Mouse (Mus musculus) CH12.LX (cell line): ENCODE measurements at regions not wholly inside any gene's neighbourhood (a gene's known extent, or its start where the extent isn't known, plus 50 kb on each side); places are given as distances from the start of the nearest gene placed in this dataset.

Source experiments
- DNase-seq: peaks from one replicate; pipeline ENCODE4 v3.0.0-alpha.2; 2013; ENCODE audit errors: extremely low read depth
- H3K27ac ChIP-seq: 2 replicates; pipeline ENCODE4 v1.5.1; 2012; ENCODE audit warnings: low read depth, mild to moderate bottlenecking, control low read depth, moderate library complexity; ENCODE audit not compliant: insufficient read depth
- H3K27me3 ChIP-seq: replicated peaks from 2 replicates; pipeline ENCODE3; 2012; ENCODE audit warnings: inconsistent platforms
- H3K36me3 ChIP-seq, 2 experiments: replicated peaks in 1 of 2; 2 replicates each; pipeline versions ENCODE3 to v1.6.1; 2012; ENCODE audit warnings: inconsistent platforms in 1 of 2, low read length in 1 of 2, mild to moderate bottlenecking in 1 of 2, mixed read lengths in 1 of 2, moderate library complexity in 1 of 2; ENCODE audit not compliant: control insufficient read depth in 1 of 2, insufficient read depth in 1 of 2
- H3K4me1 ChIP-seq, 2 experiments: 2 replicates each; pipeline ENCODE4 v1.6.1; 2012; ENCODE audit warnings: inconsistent platforms in 1 of 2, moderate library complexity in 1 of 2; ENCODE audit not compliant: insufficient read depth in 2 of 2, control insufficient read depth in 1 of 2
- H3K4me2 ChIP-seq: 2 replicates; pipeline ENCODE4 v1.6.1; 2012; ENCODE audit warnings: low read depth, mild to moderate bottlenecking, control low read depth; ENCODE audit not compliant: poor library complexity, insufficient read depth, severe bottlenecking
- H3K4me3 ChIP-seq, 3 experiments: fragments of 150-350 bp in 1 of 3; sonication (generic) in 1 of 3; replicated peaks in 1 of 3; 2 replicates each; pipeline versions ENCODE3 to v1.5.1; 2011 to 2012; ENCODE audit warnings: low read depth in 2 of 3, low read length in 2 of 3, mild to moderate bottlenecking in 2 of 3, moderate library complexity in 2 of 3, control low read depth in 1 of 3, improper control_type of control experiment in 1 of 3, inconsistent platforms in 1 of 3, mixed read lengths in 1 of 3; ENCODE audit not compliant: poor library complexity in 1 of 3
- H3K79me2 ChIP-seq: replicated peaks from 2 replicates; pipeline ENCODE4 v1.6.1; 2012; ENCODE audit warnings: mild to moderate bottlenecking, moderate library complexity; ENCODE audit not compliant: control insufficient read depth, poor library complexity, insufficient read depth, severe bottlenecking; ENCODE audit errors: extremely low read depth
- H3K9ac ChIP-seq: 2 replicates; pipeline ENCODE4 v1.6.1; 2012; ENCODE audit warnings: low read depth, mild to moderate bottlenecking, control low read depth, moderate library complexity; ENCODE audit not compliant: insufficient read depth
- H3K9me3 ChIP-seq: replicated peaks from 2 replicates; pipeline ENCODE3; 2012; ENCODE audit warnings: low read length, inconsistent platforms, mixed read lengths
- CTCF ChIP-seq, 2 experiments: IDR thresholded peaks in 1 of 2; conservative IDR thresholded peaks in 1 of 2; 2 replicates each; pipeline ENCODE4 v1.5.1; 2011 to 2012; ENCODE audit warnings: low read depth in 2 of 2, low read length in 2 of 2, improper control_type of control experiment in 1 of 2, inconsistent platforms in 1 of 2, mild to moderate bottlenecking in 1 of 2, moderate library complexity in 1 of 2
- E2F4 ChIP-seq: IDR thresholded peaks from 2 replicates; pipeline ENCODE4 v1.6.1; 2011; ENCODE audit warnings: low read depth, low read length, improper control_type of control experiment; ENCODE audit not compliant: insufficient replicate concordance
- EP300 ChIP-seq: IDR thresholded peaks from 2 replicates; pipeline ENCODE4 v1.6.1; 2011; ENCODE audit warnings: low read length, improper control_type of control experiment
- JUN ChIP-seq: IDR thresholded peaks from 2 replicates; pipeline ENCODE4 v1.6.1; 2011; ENCODE audit warnings: low read depth, mild to moderate bottlenecking, low read length, improper control_type of control experiment, moderate library complexity; ENCODE audit not compliant: insufficient read depth
- JUND ChIP-seq: conservative IDR thresholded peaks from 2 replicates; pipeline ENCODE4 v1.6.1; 2011; ENCODE audit warnings: low read depth, low read length, improper control_type of control experiment
- MAZ ChIP-seq: IDR thresholded peaks from 2 replicates; pipeline ENCODE4 v1.6.1; 2012; ENCODE audit warnings: low read depth, mild to moderate bottlenecking, inconsistent platforms, low read length, improper control_type of control experiment, moderate library complexity
- MYC ChIP-seq: IDR thresholded peaks from 2 replicates; pipeline ENCODE4 v1.6.1; 2011; ENCODE audit warnings: low read depth, mild to moderate bottlenecking, improper control_type of control experiment, low read length
- NELFE ChIP-seq: IDR thresholded peaks from 2 replicates; pipeline ENCODE4 v1.6.1; 2011; ENCODE audit warnings: low read depth, low read length, improper control_type of control experiment
- NRF1 ChIP-seq: IDR thresholded peaks from 2 replicates; pipeline ENCODE4 v1.6.1; 2014; ENCODE audit warnings: low read depth, mild to moderate bottlenecking, inconsistent platforms, low read length, improper control_type of control experiment, moderate library complexity
- PAX5 ChIP-seq: IDR thresholded peaks from 2 replicates; pipeline ENCODE4 v1.6.1; 2012; ENCODE audit warnings: low read length, inconsistent platforms, mixed read lengths
- RCOR1 ChIP-seq: conservative IDR thresholded peaks from 2 replicates; pipeline ENCODE4 v1.6.1; 2012; ENCODE audit warnings: low read depth, mild to moderate bottlenecking, inconsistent platforms, low read length, improper control_type of control experiment
- SIN3A ChIP-seq: IDR thresholded peaks from 2 replicates; pipeline ENCODE4 v1.6.1; 2012; ENCODE audit warnings: low read length, improper control_type of control experiment, inconsistent platforms
- SMC3 ChIP-seq: IDR thresholded peaks from 2 replicates; pipeline ENCODE4 v1.6.1; 2011; ENCODE audit warnings: low read depth, low read length, improper control_type of control experiment
- UBTF ChIP-seq: IDR thresholded peaks from 2 replicates; pipeline ENCODE4 v1.6.1; 2012; ENCODE audit warnings: low read depth, mild to moderate bottlenecking, inconsistent platforms, low read length, improper control_type of control experiment, moderate library complexity
- USF1 ChIP-seq: IDR thresholded peaks from 2 replicates; pipeline ENCODE4 v1.6.1; 2014; ENCODE audit warnings: low read depth, mild to moderate bottlenecking, inconsistent platforms, low read length, improper control_type of control experiment
- USF2 ChIP-seq: conservative IDR thresholded peaks from 2 replicates; pipeline ENCODE4 v1.6.1; 2011; ENCODE audit warnings: low read depth, low read length, improper control_type of control experiment
- ZNF384 ChIP-seq: IDR thresholded peaks from 2 replicates; pipeline ENCODE4 v1.6.1; 2012; ENCODE audit warnings: low read depth, low read length, improper control_type of control experiment, inconsistent platforms
- dilution Hi-C: fragments of 300-500 bp; cut with MboI; formaldehyde crosslinking; loops from 2 replicates; pipeline ENCODE4 v1.14.3; 2020; ENCODE audit warnings: low sequenced_read_pairs; ENCODE audit not compliant: extremely low pct_unique_long_range_greater_than_20kb, extremely low pct_ligation_motif_present
- in situ Hi-C: fragments of 300-500 bp; cut with MboI; formaldehyde crosslinking; loops from 3 replicates; pipeline ENCODE4 v1.14.3; 2019; ENCODE audit warnings: low sequenced_read_pairs, low pct_ligation_motif_present, low pct_unique_long_range_greater_than_20kb, mixed read lengths

DNA sequence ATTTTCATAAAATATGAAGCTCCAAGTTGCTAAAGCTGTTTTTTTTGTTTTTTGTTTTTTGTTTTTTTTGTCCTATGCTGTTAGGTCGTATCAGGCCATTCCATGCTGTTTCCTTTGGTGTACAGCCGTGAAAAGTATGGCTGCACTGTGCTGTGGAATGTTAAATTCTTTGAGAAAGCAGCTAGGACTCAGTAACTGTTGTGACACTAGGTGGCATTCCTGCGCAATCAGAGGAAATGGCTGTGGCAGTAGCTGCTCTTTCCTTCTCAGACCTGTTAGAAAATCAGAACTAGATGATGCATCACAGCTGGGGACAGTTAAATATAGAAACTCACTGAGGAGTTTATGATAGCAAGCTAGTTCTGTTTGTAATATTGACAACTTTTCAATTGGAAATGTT is 541.9 kb downstream of the Cdh10 start:
- H3K9me3 ChIP-seq: peaks cover 29% of the 10 kb centered on the region
- in situ Hi-C loops: no loop called here

DNA sequence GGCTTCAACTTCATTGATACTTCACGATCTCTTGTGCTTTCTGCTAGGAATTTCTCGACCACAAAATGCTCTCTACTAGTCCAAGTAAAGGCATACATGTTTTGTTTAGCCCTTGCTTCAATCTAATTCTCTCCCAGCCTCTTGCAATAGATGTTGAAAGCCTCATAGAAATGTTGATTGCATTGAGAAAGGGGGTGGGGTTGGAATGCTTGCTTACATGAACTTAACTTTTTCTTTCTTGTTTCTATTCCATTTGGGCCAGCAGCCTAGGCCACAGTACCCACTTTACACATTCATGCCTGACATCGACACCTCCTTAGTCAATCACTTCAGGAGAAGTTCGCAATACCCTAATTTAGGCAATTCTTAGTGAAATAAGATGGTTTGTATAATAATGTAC is 571.2 kb downstream of the Cdh10 start:
- dilution Hi-C loops: no loop called here
- no peaks in the 10 kb centered on the region for H3K36me3 ChIP-seq
- no peak overlapping the region for H3K4me3 ChIP-seq
- TF ChIP-seq ZNF384 (no peak), EP300 (no peak), MYC (no peak), JUN (no peak), UBTF (no peak), PAX5 (no peak)
- H3K4me1 ChIP-seq: no peaks in the 10 kb centered on the region
- no peaks in the 10 kb centered on the region for H3K27me3 ChIP-seq
- H3K9me3 ChIP-seq: peaks cover 48% of the 10 kb centered on the region
- in situ Hi-C loops: no loop called here
- H3K27ac ChIP-seq: no peak overlapping the region
- no peaks in the 10 kb centered on the region for H3K79me2 ChIP-seq
- no peak for DNase-seq
- H3K9ac ChIP-seq: no peak overlapping the region
- no peak overlapping the region for H3K4me2 ChIP-seq

More for the DNA sequence above, 541.9 kb downstream of the Cdh10 start:
- no peak for DNase-seq
- no peak for TF ChIP-seq CTCF (conservative IDR thresholded peaks at IDR 0.05 in 1 of 2, IDR thresholded peaks at IDR 0.05 in 1 of 2; ENCODE audit: low read depth in 2 of 2, low read length in 2 of 2)
- TF ChIP-seq PAX5: no peak
- TF ChIP-seq E2F4: no peak
- no peak for TF ChIP-seq SMC3
- TF ChIP-seq MAZ: no peak
- no peak for TF ChIP-seq RCOR1
- no peak for TF ChIP-seq USF2
- no peak for TF ChIP-seq NRF1
- TF ChIP-seq SIN3A: no peak
- no peak for TF ChIP-seq JUND
- no peak for TF ChIP-seq USF1
- no peak for TF ChIP-seq NELFE
- Histone ChIP-seq H3K4me2 (no peak overlapping the region), H3K9ac (no peak overlapping the region), H3K4me1 (no peaks in the 10 kb centered on the region), H3K4me3 (no peak overlapping the region), H3K36me3 (no peaks in the 10 kb centered on the region), H3K79me2 (no peaks in the 10 kb centered on the region), H3K27me3 (no peaks in the 10 kb centered on the region), H3K27ac (no peak overlapping the region)
- dilution Hi-C loops: no loop called here
